Mouse (Mus musculus) G1E-ER4 (cell line): ENCODE data around the gene Zfp52. TPM values are rescaled to one million over a fixed set of nuclear protein-coding genes. Genes with fewer than 3 reads are reported as not detected.

Source experiments
- GATA1 ChIP-seq: IDR thresholded peaks from one replicate; pipeline ENCODE4 v1.8.0; 2012; ENCODE audit warnings: low read length, inconsistent platforms
- polyA plus RNA-seq: library from polyadenylated mRNA; stranded (reverse); fragments of >175 nt; gene quantifications from 2 replicates; pipeline ENCODE4 v1.2.3, GENCODE M21; 2012

Zfp52 gene
- polyA plus RNA-seq, result 0.32 and 0.33 TPM in 2 replicates

- no peak for TF ChIP-seq GATA1
Measured at GRCm38 (mm10) chr17:21535096-21536001, at the start of gene Zfp52. Gene Zfp52, plus strand, starts transcription at chr17:21535539.

GRCm38 (mm10) chr17:21488760-21489499 is 46.4 kb upstream of the Zfp52 start, which contains the start of gene Zfp53:
Gene Zfp53, plus strand, starts transcription at chr17:21488998.
- TF ChIP-seq GATA1, result no peak

GRCm38 (mm10) chr17:21489500-21490001 is 45.8 kb upstream of the Zfp52 start:
- TF ChIP-seq GATA1, result no peak

GRCm38 (mm10) chr17:21501365-21501764 is 34.0 kb upstream of the Zfp52 start:
- TF ChIP-seq GATA1, result no peak

GRCm38 (mm10) chr17:21504524-21504923 is 30.8 kb upstream of the Zfp52 start:
- TF ChIP-seq GATA1, result no peak

GRCm38 (mm10) chr17:21506258-21506657 is 29.1 kb upstream of the Zfp52 start:
- no peak for TF ChIP-seq GATA1

- TF ChIP-seq GATA1, result no peak
Measured at GRCm38 (mm10) chr17:21509756-21510155, 25.6 kb upstream of the Zfp52 start.

GRCm38 (mm10) chr17:21515403-21516105 is 19.8 kb upstream of the Zfp52 start:
- TF ChIP-seq GATA1, result no peak

GRCm38 (mm10) chr17:21516201-21517129 is 18.9 kb upstream of the Zfp52 start:
- no peak for TF ChIP-seq GATA1

- no peak for TF ChIP-seq GATA1
Measured at GRCm38 (mm10) chr17:21517130-21517671, 18.1 kb upstream of the Zfp52 start.

GRCm38 (mm10) chr17:21526270-21526669 is 9.1 kb upstream of the Zfp52 start:
- TF ChIP-seq GATA1, result no peak

- no peak for TF ChIP-seq GATA1
Measured at GRCm38 (mm10) chr17:21530645-21531330, 4.6 kb upstream of the Zfp52 start.

GRCm38 (mm10) chr17:21531621-21532020 is 3.7 kb upstream of the Zfp52 start:
- TF ChIP-seq GATA1, result no peak
